Mouse (Mus musculus) layer of hippocampus, adult 18-20 months (tissue): ENCODE data around the gene Card10. TPM values are rescaled to one million over a fixed set of nuclear protein-coding genes. Genes with fewer than 3 reads are reported as not detected.

Experiments used
- DNase-seq, 2 experiments: peaks; one replicate each; pipeline ENCODE4 v3.0.0; 2022; ENCODE audit warnings: low spot score in 2 of 2
- total RNA-seq, 2 experiments: library from RNA; stranded (reverse); gene quantifications; 2 replicates each; pipeline ENCODE4 v1.2.3; 2021

The Card10 gene
- total RNA-seq, 2 experiments from 2014 or later: 5.9 to 6.7 TPM

DNA sequence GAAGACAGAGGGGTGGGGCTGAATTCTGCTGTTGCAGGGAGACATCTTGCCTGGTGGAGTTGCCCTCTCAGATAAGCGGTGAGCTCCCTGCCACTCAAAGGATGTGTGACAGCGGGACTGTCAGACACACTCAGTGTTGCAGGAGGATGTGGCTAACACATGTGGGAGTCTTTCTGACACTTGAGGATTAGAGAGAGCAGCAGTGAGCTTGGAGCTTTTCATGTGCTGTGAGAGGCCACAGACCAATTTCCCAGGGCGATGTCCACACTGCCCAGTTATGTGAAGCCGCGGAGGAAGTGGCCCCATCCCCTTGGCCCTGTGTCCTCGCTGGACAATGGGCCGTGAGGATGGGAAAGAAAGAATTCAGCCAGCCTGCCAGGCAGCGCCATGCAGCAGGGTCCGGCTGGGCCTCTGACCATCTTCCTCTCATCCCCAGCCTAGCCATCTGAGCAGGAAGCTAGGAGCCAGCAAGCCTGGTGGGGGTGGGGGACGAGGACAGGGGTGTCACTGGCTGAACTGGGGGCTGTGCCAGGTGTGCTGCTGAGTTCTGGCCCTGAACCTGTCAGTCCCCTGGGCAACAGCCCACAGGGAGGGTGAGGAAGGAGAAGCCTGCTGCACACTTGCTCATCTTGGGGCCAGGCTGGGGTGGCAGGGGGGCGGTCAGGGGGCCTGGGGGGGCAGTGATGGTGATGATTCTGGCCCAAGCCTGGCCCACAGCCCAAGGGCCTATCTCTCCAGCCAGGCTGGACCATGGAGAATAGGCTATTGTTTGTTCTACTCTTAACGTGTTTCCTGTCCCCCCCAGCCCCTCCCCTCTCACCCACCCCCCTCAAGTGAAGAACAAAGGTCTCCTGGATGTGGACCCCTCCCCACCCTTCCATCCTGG is 32.6 kb upstream of the Card10 start:
- DNase-seq: no peak

GRCm38 (mm10) chr15:78834233-78835005 is 31.6 kb upstream of the Card10 start:
- no peak for DNase-seq

GRCm38 (mm10) chr15:78833582-78833981 is 30.7 kb upstream of the Card10 start:
- DNase-seq: no peak

- DNase-seq: peak; percentile 59 to 78
Observed at GRCm38 (mm10) chr15:78832701-78833123, 29.9 kb upstream of the Card10 start.

DNA sequence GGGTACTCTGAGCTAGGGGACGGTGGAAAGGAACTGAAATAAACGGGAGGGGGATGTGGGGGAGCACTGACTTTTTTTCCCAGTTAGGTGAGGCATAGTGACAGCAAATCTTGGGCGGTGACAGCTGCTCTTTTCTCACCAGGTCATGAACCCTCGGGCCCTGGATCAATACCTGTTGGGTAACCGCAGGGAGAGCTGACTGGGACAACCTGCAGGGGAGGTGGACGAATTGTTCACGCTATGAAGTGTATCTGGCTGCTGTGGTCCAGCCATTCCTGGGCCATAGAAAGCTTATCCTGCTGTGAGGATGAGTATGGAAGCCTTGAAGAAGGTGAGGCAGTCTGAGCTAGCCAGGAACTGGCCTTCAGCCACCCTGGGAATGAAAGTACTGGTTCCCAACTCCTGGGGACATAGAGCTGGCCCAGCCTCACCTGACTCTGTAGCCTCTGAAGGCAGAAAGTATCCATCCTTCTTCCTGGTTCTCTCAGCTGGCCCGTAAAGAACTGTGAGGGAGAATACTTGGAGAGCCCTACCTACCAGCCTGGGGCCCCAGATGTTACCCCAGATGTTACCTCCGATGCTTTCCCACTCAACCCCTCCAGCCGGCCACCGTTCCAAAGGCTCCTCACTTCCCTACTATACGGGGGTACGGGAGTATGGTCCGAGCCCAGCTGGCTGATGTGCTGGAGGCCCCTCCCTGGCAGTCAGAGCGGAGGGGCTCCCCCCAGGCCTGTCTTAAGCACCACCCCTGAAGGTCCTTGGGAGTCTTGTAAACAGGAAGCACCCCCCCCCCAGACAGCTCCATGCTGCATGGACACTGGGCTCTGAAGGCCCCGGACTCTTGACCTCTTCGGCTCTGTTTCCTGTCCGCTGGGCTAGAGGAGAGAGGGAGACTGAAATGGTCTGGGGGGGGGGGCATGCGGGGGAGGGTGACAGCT is 29.1 kb upstream of the Card10 start:
- DNase-seq: no peak

DNA sequence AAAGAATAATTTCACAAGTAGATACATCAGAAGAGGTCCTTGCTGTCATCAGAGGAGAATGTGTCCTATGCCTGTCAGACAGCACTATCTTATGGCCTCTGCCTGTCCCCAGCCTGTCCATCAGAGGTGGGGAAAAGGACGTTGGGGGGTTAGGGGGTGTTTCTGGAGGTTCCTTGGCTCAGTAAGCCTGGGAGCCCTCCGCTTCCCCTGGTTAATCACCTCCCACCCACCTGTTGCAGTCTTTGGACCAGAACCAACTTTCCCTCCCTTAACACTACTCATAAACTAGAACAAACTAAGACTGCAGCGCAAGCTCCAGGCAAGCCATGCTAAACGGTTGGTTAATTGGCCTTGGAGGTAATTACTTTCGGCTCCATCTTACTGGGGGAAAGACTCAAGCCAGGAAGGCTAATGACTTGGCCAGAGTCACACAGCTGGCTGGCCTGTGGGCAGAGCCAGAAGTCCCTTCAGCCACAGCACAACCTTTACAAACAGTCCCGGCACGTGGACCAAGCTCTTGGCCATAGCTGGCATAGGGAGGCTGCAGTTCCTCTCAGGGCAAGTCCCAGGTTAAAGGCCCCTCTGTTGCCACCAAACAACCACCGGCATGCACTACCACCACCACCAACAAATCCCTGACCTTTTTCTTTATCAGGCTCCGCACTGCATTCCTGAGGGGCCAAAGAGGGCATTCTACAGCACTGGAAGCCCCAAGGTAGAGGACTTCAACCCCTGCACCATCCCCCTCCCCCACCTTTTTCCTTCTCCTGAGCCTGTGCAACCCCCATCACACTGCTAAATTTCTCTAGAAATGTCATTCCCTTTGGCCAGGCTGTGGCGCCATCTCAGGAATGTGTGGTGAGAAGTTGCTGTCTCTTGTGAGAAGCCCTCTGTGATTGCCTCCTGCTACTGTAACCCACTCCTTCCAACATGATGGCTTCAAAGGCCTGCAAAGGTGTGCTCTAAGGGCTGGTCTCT is 28.2 kb upstream of the Card10 start:
- DNase-seq: no peak

DNA sequence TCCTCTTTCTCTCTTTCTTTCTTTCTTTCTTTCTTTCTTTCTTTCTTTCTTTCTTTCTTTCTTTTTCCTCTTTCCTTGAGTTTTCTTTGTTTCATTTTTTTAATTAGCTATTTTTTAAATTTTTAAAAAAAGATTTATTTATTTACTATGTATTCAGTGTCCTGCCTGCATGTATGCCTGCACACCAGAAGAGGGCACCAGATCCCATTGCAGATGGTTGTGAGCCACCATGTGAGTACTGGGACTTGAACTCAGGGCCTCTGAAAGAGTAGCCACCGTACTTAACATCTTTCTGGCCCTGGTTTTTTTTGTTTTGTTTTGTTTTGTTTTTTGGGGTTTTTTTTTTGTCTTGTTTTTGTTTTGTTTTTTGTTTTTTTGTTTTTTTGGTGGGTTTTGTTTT is 26.8 kb upstream of the Card10 start:
- DNase-seq: no peak

DNA sequence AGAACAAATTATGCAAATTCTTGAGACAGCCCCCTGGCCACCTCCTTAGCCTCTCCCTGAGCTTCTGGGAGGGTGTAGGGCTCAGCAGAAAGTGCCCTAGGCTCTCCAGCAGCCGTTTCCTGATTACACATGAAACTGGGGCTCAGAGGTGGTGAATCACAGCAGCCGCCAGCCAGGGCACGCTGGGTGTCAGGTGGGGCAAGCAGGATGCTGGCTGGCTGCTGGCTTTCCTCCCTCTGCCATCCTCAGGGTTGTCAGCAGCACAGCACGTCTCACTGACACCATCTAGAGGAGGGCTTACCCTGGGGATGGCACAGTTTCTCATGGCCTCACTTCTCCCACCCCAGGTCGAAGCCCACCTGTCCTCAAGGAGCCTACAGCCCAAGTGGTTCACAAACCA is 25.5 kb upstream of the Card10 start:
- no peak for DNase-seq

- peak; percentile 59 to 79 for DNase-seq
Observed at GRCm38 (mm10) chr15:78826213-78827204, 23.7 kb upstream of the Card10 start.

- DNase-seq: no peak
Observed at GRCm38 (mm10) chr15:78816074-78816391, 13.2 kb upstream of the Card10 start.

DNA sequence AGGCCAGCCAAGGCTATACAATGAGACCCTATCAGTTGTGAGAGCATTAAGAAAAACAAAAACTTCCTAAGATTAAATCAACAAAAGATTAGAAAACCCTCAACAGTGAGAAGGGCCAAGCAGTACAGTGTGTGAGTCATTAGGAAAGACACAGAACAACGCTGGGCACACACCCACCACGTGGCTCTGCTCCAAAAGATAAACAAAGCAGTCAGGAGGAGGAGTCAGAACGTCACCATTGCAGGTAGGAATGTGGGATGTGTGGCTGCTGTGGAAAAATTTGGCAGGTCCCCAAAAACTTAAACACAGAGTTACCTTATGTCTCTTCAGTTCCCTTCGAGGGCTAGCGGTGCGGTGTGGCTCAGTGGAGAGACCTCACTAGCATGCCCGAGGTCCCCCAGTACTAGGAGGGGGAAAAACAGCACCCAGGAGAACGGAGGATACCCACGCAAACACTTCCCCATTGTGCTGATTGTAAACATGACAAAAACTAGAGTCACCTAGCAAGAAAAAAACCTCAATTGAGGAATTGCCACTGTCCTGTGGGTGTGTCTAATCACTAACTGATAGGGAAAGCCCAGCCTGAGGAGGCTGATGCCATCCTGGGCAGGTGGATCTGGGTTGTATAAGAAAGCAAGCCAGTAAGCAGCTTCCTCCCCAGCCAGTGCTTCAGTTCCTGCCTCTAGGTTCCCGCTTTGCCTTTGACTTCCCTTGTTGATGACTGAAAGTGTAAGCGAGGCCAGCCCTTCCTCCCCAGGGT is 12.7 kb upstream of the Card10 start:
- no peak for DNase-seq

GRCm38 (mm10) chr15:78813603-78814002 is 10.8 kb upstream of the Card10 start:
- no peak for DNase-seq

DNA sequence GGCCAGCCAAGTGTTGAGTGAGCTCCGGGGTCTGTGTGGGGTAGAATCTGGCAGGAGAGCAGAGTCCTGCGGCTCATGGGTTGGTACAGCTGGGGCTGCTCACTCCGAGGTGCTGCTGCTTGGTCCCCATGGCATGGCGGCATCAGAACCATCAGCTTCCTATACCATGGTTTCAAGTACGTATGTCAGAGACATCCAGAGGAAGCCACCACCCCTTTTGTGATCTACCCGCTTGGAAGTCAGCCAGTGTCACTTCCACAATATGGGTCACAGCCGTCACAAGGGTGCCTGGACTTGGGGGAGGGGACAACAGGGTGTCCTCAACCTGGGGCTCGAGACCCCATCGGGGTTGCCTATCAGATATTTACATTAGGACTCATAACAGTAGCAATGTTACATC is 7.3 kb upstream of the Card10 start:
- DNase-seq: no peak

GRCm38 (mm10) chr15:78809739-78810138 is 6.9 kb upstream of the Card10 start:
- DNase-seq: no peak

DNA sequence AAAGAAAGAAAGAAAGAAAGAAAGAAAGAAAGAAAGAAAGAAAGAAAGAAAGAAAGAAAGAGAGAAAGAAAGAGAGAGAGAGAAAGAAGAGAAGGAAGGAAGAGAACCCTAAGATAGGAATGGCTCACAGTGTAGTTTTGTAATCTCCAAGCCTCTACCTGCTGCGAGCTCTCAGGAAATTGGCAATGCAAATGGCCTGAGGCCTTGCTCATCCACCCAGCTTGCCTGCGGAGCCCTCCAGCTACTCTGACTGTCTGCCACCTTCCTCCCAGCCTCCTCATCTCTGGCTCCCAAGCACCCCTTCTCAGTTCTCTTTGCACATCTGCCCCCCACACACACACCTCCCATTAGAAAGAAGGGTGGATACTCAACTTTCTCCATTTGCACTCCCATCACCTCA is 6.1 kb upstream of the Card10 start:
- no peak for DNase-seq

- DNase-seq: no peak
Observed at GRCm38 (mm10) chr15:78807141-78807540, 4.3 kb upstream of the Card10 start.

DNA sequence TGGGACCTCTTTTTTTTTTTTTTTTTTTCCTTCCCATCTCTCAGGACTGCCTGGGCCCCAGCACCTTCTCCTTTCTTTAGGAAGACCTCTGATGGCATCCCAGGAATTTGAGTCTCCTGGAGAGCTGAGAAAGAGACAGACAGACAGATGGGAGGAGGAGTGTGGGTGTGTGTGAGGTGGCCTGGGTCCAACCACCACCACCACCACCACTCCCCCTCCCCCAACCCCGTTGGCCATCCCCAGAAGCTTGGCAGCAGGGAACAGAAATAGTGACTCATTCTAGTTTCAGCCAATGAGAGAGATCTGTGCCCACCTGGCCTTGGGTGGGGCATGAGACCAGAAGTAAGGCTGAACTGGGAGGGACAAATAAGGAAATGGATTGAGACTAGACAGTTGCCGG is 3.8 kb upstream of the Card10 start:
- DNase-seq: peak in 1 of 2 experiments; percentile 39

GRCm38 (mm10) chr15:78805351-78805750 is 2.5 kb upstream of the Card10 start:
- DNase-seq: no peak
